Mouse (Mus musculus) liver, embryonic 11.5 days (tissue): ENCODE data around the gene Pirt. TPM values are rescaled to one million over a fixed set of nuclear protein-coding genes. Genes with fewer than 3 reads are reported as not detected.

Source experiments
- ATAC-seq: fragments of 200-750 bp; cut with Nextera tagmentation; replicated peaks from 2 replicates; pipeline ENCODE4 v1.8.0; 2017; ENCODE audit warnings: moderate number of reproducible peaks, mild to moderate bottlenecking, moderate TSS enrichment, moderate library complexity; ENCODE audit not compliant: low FRiP score
- DNase-seq: peaks from one replicate; pipeline ENCODE4 v3.0.0-alpha.2; 2017; ENCODE audit warnings: low spot score
- H3K27ac ChIP-seq: fragments of 300-500 bp; sonication (generic); 2 replicates; pipeline ENCODE4 v1.5.1; 2014; ENCODE audit warnings: mild to moderate bottlenecking, low read depth, low read length, control low read depth
- H3K27me3 ChIP-seq: fragments of 300-500 bp; sonication (generic); replicated peaks from 2 replicates; pipeline ENCODE4 v1.6.1; 2014; ENCODE audit warnings: low read length, mixed read lengths; ENCODE audit not compliant: control insufficient read depth, insufficient read depth
- H3K36me3 ChIP-seq: fragments of 300-500 bp; sonication (generic); 2 replicates; pipeline ENCODE4 v1.6.1; 2014; ENCODE audit warnings: mild to moderate bottlenecking, low read length, moderate library complexity, mixed read lengths; ENCODE audit not compliant: control insufficient read depth, insufficient read depth
- H3K4me1 ChIP-seq: fragments of 300-500 bp; sonication (generic); replicated peaks from 2 replicates; pipeline ENCODE4 v1.6.1; 2014; ENCODE audit warnings: low read length, mixed read lengths; ENCODE audit not compliant: control insufficient read depth, insufficient read depth
- H3K4me2 ChIP-seq: fragments of 300-500 bp; sonication (generic); 2 replicates; pipeline ENCODE4 v1.6.1; 2014; ENCODE audit warnings: mild to moderate bottlenecking, control low read depth, moderate library complexity
- H3K4me3 ChIP-seq: fragments of 300-500 bp; sonication (generic); 2 replicates; pipeline ENCODE4 v1.5.1; 2014; ENCODE audit warnings: low read depth, low read length, control low read depth
- H3K9ac ChIP-seq: fragments of 300-500 bp; sonication (generic); 2 replicates; pipeline ENCODE4 v1.6.1; 2014; ENCODE audit warnings: low read depth, low read length, control low read depth
- H3K9me3 ChIP-seq: fragments of 300-500 bp; sonication (generic); 2 replicates; pipeline ENCODE4 v1.6.1; 2016; ENCODE audit warnings: low read length, inconsistent platforms, mixed read lengths; ENCODE audit not compliant: control insufficient read depth
- WGBS: fragments of 180-500 bp; shearing (Covaris S2); extraction: QIAGEN DNeasy Blood & Tissue Kit; methylation state at CpG from one replicate; pipeline ENCODE4 v1.1.7; 2014; 5-methylcytosine and 5-hydroxymethylcytosine counted together
- polyA plus RNA-seq: library from polyadenylated mRNA; unstranded; fragments of >200 nt; fragmentation: Nextera tagmentation; extraction: Ambion mirVana; gene quantifications from 2 replicates; pipeline ENCODE4 v1.2.1, GENCODE M21; 2014

Gene Pirt
- polyA plus RNA-seq, 1 experiment from 2014 or later: 0.37 TPM

DNA sequence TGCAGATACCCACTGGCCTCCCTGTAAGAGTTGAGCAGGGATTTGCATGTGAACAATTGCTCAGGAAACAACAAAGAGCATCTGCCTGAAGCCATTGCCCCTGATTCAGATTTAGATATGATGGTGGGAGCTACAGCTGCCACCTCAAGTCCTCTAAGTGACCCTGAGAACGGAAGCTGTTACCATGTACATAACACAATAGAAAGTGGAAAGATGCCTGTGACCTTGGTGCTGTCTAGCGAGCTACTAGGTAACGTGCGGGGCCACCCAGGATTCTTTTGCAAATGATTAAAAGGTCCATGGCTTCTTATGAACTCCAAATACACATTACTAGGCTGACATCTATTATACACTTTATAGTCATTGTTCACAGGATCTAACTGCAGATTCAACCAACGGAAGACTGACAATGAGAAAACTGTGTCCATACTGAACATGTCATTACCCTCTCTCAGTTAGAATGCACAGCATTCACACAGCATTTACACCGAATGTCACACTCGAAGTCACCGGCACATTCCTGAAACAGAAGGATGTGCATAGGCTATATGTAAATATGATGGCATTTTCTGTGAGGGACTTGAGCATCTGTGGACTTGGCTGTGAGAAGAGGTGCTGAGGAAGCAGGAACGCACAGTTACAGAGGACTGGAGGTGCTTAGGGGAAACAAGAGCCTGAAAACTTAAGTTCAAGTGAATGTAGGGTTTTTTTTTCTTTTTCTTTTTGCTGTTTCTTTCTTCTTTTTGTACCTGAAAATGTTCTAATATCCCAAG is 21.2 kb downstream of the Pirt start:
- DNase-seq (no peak), ATAC-seq (no peak)
- WGBS: 79% methylated on average over 9 of the region's 9 CpGs
- Histone ChIP-seq H3K27me3 (no peaks in the 10 kb centered on the region), H3K4me1 (no peaks in the 10 kb centered on the region), H3K4me2 (no peak overlapping the region), H3K9me3 (no peaks in the 10 kb centered on the region), H3K27ac (no peak overlapping the region), H3K36me3 (no peaks in the 10 kb centered on the region), H3K9ac (no peak overlapping the region), H3K4me3 (no peak overlapping the region)

DNA sequence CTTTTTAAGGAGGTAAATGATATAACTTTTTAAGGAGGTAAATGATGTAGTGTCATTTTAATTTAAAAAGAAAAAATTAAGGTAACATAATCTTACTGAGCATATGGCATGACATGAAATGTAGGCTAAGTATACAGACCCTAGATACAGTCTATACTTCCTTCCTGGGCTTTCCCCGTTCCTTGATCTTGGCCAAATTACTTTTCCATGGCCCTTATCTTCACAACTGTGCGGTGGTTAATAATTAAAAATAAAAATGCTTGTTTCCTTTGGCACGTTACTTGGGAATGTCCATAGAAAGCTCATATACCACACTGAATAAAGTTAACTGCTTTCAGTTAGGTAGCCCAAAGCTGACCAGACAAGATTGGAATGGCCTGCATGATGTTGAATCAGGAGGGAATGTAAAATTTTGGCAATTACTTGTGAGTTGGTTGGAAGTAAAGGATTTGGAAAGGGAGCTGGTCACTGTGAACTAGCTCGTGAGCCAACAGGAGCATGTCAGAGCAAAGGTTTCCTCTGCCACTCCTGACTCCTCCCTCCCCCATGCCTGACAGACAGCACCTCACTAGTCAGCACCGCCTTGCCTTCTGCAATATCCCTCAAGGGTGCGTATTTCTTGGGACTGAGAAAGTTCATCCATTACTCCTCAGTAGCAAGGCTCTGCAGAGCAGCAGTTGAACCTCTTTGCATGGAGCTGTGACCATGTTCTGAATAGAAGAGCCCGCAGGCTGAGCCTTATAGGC is 22.8 kb downstream of the Pirt start:
- WGBS: 69% methylated on average over 7 of the region's 7 CpGs
- Histone ChIP-seq H3K36me3 (no peaks in the 10 kb centered on the region), H3K27ac (no peak overlapping the region), H3K4me3 (no peak overlapping the region), H3K27me3 (no peaks in the 10 kb centered on the region), H3K4me1 (no peaks in the 10 kb centered on the region), H3K4me2 (no peak overlapping the region), H3K9me3 (no peaks in the 10 kb centered on the region), H3K9ac (no peak overlapping the region)
- DNase-seq (no peak), ATAC-seq (no peak)

DNA sequence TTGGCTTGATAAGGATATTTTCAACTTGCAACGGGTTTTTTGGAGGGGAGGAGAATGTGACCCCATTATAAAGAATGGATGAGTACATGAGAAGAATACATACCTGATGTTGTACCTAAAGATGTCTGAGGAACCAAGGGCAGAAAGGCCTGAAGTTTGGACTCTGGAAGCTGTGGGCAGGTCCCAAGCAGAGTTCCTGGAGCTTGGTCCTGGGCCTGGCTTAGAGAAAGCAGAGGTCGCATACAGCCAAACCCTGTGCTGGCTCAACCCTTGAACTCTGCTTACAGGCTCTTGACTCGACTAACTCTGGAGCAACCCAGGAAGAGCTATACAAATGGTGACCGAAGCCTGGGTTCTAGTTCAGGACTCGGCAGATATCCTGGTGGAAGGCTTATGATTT is 30.2 kb downstream of the Pirt start:
- ATAC-seq (no peak), DNase-seq (no peak)
- H3K9me3 ChIP-seq: no peaks in the 10 kb centered on the region
- H3K4me2 ChIP-seq: no peak overlapping the region
- no peak overlapping the region for H3K9ac ChIP-seq
- 79% methylated on average over 5 of the region's 5 CpGs for WGBS
- H3K36me3 ChIP-seq: no peaks in the 10 kb centered on the region
- no peak overlapping the region for H3K4me3 ChIP-seq
- H3K27me3 ChIP-seq: no peaks in the 10 kb centered on the region
- no peaks in the 10 kb centered on the region for H3K4me1 ChIP-seq
- no peak overlapping the region for H3K27ac ChIP-seq

DNA sequence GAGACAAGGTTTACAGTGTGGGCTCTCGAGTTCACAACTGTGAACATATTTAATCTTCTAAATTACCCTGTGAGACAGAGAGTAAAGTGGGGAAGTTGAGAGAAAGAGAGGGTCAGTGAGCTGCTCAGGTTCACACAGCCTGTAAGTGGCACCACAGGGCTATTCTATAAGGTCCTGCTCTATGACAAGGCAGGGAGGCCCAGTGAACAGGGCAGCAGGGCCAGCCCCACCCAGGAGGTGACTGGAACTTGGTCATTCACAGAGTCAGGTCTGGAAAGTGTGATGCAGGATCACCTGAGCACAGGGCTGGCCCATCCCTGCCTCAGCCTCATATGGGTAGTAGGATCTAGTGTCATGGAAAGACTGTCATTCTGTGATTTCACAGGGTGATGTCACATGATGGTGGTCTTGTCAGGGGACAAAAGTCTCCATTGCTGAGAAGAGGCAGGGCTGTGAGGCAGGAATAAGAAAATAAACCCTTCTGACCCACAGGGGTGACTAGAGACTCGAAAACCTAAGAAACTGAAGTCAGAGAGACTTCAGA is 33.5 kb downstream of the Pirt start:
- Histone ChIP-seq H3K4me2 (no peak overlapping the region), H3K36me3 (no peaks in the 10 kb centered on the region), H3K27ac (no peak overlapping the region), H3K9me3 (no peaks in the 10 kb centered on the region), H3K9ac (no peak overlapping the region), H3K27me3 (no peaks in the 10 kb centered on the region), H3K4me3 (no peak overlapping the region), H3K4me1 (no peaks in the 10 kb centered on the region)
- no peak for ATAC-seq
- DNase-seq: no peak
- whole genome bisulfite sequencing: 57% methylated on average over 2 of the region's 2 CpGs

DNA sequence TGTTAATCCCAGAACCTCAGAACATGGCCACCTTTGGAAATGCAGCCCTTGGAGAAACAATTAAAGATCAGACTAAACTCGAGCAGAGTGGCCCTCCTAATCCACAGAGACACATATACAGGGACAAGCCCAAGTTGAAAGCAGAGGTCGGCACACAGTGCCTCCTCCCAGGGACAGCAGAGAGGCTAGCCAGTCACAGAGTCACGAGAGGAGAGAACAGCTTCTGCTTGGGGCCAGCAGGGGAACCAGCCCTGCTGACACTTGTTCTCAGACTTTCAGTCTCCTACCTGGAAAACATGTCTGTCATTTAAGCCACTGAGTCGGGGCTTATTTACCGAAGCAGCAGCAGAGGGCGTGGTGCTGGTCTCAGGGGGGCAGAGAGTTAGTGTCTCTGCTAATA is 34.7 kb downstream of the Pirt start:
- Histone ChIP-seq H3K4me2 (no peak overlapping the region), H3K9ac (no peak overlapping the region), H3K9me3 (no peaks in the 10 kb centered on the region), H3K4me3 (no peak overlapping the region), H3K27ac (no peak overlapping the region), H3K27me3 (no peaks in the 10 kb centered on the region), H3K36me3 (no peaks in the 10 kb centered on the region), H3K4me1 (no peaks in the 10 kb centered on the region)
- no peak for DNase-seq
- no peak for ATAC-seq
- 68% methylated on average over 6 of the region's 6 CpGs for WGBS

DNA sequence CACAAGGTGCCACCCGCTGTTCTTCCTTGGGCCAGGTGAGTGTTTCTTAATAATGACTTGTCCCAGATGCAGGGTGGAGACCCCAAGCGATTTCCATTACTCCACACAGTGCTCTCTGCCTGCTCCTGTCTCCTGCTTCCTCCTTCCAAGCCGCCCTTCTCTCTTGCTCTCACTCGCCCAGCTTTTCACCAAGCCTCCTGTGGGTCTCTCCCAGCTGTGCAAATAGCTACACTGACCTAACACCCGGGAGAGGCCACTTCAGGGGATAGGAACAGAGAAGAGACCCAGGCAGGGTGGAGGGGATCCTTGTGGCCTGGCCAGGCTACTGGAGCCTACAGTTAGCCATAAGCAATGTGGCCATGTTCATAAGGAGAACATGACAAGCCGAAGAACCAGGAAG is 35.1 kb downstream of the Pirt start:
- Histone ChIP-seq H3K9ac (no peak overlapping the region), H3K27me3 (no peaks in the 10 kb centered on the region), H3K4me2 (no peak overlapping the region), H3K9me3 (no peaks in the 10 kb centered on the region), H3K4me3 (no peak overlapping the region), H3K36me3 (no peaks in the 10 kb centered on the region), H3K4me1 (no peaks in the 10 kb centered on the region), H3K27ac (no peak overlapping the region)
- no peak for DNase-seq
- 74% methylated on average over 6 of the region's 6 CpGs for WGBS
- ATAC-seq: no peak

DNA sequence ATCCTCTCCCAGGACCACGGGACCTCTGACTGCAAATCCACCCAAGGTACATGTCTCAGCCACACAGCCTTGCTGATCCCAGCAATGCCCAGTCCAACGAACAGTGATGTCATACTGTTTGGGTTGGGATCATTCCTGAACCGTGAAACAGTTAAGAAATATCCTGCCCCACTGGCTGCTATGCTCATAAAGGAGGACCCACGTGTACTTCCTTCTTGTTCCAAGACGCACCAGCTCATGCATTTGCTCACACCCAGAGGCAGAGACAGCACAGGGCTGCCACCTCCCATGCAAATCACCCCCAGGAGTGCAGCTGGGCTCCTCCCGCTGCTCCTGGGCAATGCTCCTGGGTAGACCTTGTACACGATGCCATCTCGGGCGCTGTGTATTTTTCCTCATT is 44.5 kb downstream of the Pirt start, which contains the start of gene Tmem238l:
TSS of gene Tmem238l (plus strand) at position 336 of the 400 bp plus-strand sequence.
- Histone ChIP-seq H3K9ac (no peak within 1 kb of the TSS), H3K4me3 (no peak within 1 kb of the TSS), H3K9me3 (no peaks in the 10 kb centered on the region), H3K4me1 (no peaks in the 10 kb centered on the region), H3K27ac (no peak within 1 kb of the TSS), H3K36me3 (no peaks in the 10 kb centered on the region), H3K27me3 (no peaks in the 10 kb centered on the region), H3K4me2 (no peak within 1 kb of the TSS)
- no peak for DNase-seq
- WGBS: 79% methylated on average over 9 of the region's 9 CpGs
- no peak for ATAC-seq

DNA sequence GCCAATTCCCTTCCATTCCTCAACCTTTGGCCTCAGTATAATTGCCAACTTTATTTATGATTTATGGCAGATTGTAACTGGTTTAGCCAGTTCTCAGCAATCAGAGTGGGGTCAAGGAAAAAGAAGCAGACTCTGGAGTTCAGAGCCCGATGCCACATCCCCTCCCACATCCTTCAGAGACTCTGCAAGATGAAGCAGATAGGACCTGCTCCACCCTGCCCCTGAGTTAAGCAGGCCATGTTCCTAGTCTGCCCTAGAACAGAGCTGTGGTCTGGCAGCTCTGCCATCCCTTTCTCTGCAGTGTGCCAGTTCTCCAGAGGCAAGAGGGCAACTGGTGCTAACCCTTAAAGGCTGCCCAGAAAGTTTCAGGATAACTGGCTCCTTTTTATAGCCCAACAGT is 49.0 kb downstream of the Pirt start:
- Histone ChIP-seq H3K4me3 (no peak overlapping the region), H3K9ac (no peak overlapping the region), H3K27me3 (no peaks in the 10 kb centered on the region), H3K4me1 (no peaks in the 10 kb centered on the region), H3K9me3 (no peaks in the 10 kb centered on the region), H3K4me2 (no peak overlapping the region), H3K27ac (no peak overlapping the region), H3K36me3 (no peaks in the 10 kb centered on the region)
- ATAC-seq: no peak
- 63% methylated on average over 1 of the region's 1 CpGs for WGBS
- no peak for DNase-seq
